Mouse (Mus musculus): ENCODE results near the gene Aplp2. TPM values are rescaled to one million over a fixed set of nuclear protein-coding genes. Genes with fewer than 3 reads are reported as not detected.

Aplp2 gene
- polyA plus RNA-seq (2014; fragmentation: Nextera tagmentation; extraction: Ambion mirVana): 451 and 533 TPM in 2 replicates

- Histone ChIP-seq H3K27me3 (ENCODE audit: control insufficient read depth, insufficient read depth, low read length) (peaks cover 5% of the 10 kb centered on the region; the same call in 1 of the 2 replicates), H3K9me3 (ENCODE audit: control insufficient read depth, low read length) (no peaks in the 10 kb centered on the region), H3K9ac (replicated peaks; ENCODE audit: low read depth, low read length) (peak within 1 kb of the TSS; percentile 92), H3K4me3 (ENCODE audit: low read depth, low read length) (peak within 1 kb of the TSS; percentile 96), H3K27ac (ENCODE audit: low read depth, low read length) (peak within 1 kb of the TSS; percentile 96), H3K4me2 (ENCODE audit: low read depth, low read length) (peak within 1 kb of the TSS; percentile 93), H3K4me1 (ENCODE audit: control insufficient read depth, insufficient read depth, low read length) (peaks cover 26% of the 10 kb centered on the region), H3K36me3 (ENCODE audit: control insufficient read depth, insufficient read depth, low read length) (no peaks in the 10 kb centered on the region)
- peak; percentile 99 for ATAC-seq (ENCODE audit: low read depth)
- under 1% methylated on average over 62 of the region's 63 CpGs for WGBS
Measured at GRCm38 (mm10) chr9:31211690-31212499, at the start of gene Aplp2. Gene Aplp2, minus strand, starts transcription at chr9:31211815.

- Histone ChIP-seq H3K4me1 (ENCODE audit: control insufficient read depth, insufficient read depth, low read length) (no peaks in the 10 kb centered on the region), H3K36me3 (ENCODE audit: control insufficient read depth, insufficient read depth, low read length) (no peaks in the 10 kb centered on the region), H3K4me2 (ENCODE audit: low read depth, low read length) (no peak overlapping the region), H3K27me3 (ENCODE audit: control insufficient read depth, insufficient read depth, low read length) (no peaks in the 10 kb centered on the region), H3K9me3 (ENCODE audit: control insufficient read depth, low read length) (no peaks in the 10 kb centered on the region), H3K9ac (replicated peaks; ENCODE audit: low read depth, low read length) (no peak overlapping the region), H3K27ac (ENCODE audit: low read depth, low read length) (no peak overlapping the region), H3K4me3 (ENCODE audit: low read depth, low read length) (no peak overlapping the region)
- 52% methylated on average over 4 of the region's 4 CpGs for WGBS
- no peak for ATAC-seq (ENCODE audit: low read depth)
Measured at GRCm38 (mm10) chr9:31260219-31260618, 48.6 kb upstream of the Aplp2 start.

DNA sequence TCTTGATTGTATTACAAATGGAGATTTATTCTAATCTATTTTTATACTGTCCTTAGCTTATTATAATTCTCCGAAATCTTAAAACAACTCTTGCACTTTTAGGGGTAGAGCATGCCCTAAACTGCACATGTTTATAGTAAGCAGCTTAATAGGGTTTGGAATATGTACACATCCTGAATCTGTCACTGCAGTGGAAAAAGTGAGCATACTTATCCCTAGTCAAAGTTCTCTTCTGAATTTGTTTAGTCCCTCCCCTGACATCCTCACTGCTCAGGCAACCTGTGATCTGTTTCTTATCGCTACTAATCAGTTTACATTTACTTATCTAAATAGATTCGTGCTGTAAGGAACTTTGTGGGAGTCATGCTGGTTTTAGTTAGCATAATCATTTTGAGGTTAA lies 46.6 kb upstream of the Aplp2 start:
- H3K4me1 ChIP-seq (ENCODE audit: control insufficient read depth, insufficient read depth, low read length): no peaks in the 10 kb centered on the region
- no peak overlapping the region for H3K27ac ChIP-seq (ENCODE audit: low read depth, low read length)
- H3K4me3 ChIP-seq (ENCODE audit: low read depth, low read length): no peak overlapping the region
- no peaks in the 10 kb centered on the region for H3K27me3 ChIP-seq (ENCODE audit: control insufficient read depth, insufficient read depth, low read length)
- H3K36me3 ChIP-seq (ENCODE audit: control insufficient read depth, insufficient read depth, low read length): no peaks in the 10 kb centered on the region
- WGBS: 85% methylated on average over 3 of the region's 3 CpGs
- ATAC-seq (ENCODE audit: low read depth): no peak
- no peaks in the 10 kb centered on the region for H3K9me3 ChIP-seq (ENCODE audit: control insufficient read depth, low read length)
- no peak overlapping the region for H3K4me2 ChIP-seq (ENCODE audit: low read depth, low read length)
- H3K9ac ChIP-seq (replicated peaks; ENCODE audit: low read depth, low read length): no peak overlapping the region

DNA sequence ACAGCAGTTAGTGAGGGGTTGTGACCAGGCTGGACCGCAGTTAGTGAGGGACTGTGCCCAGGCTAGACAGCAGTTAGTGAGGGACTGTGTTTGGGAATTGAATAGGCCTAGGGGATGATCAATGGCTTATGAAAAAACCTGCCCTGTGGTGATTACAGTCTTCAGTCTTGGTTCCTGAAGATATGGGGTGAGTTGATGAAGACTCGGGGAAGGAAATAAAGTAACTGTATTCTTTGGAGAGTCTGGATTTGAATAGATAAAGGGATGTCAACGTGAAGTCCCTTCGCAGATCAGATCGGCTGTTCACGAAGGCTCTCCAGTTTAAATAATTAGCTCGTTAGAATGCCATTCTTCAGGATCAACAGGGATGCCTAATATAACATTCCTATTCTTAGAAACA lies 44.3 kb upstream of the Aplp2 start:
- no peaks in the 10 kb centered on the region for H3K9me3 ChIP-seq (ENCODE audit: control insufficient read depth, low read length)
- H3K4me2 ChIP-seq (ENCODE audit: low read depth, low read length): no peak overlapping the region
- H3K4me1 ChIP-seq (ENCODE audit: control insufficient read depth, insufficient read depth, low read length): no peaks in the 10 kb centered on the region
- no peak overlapping the region for H3K4me3 ChIP-seq (ENCODE audit: low read depth, low read length)
- H3K27me3 ChIP-seq (ENCODE audit: control insufficient read depth, insufficient read depth, low read length): no peaks in the 10 kb centered on the region
- H3K9ac ChIP-seq (replicated peaks; ENCODE audit: low read depth, low read length): no peak overlapping the region
- H3K27ac ChIP-seq (ENCODE audit: low read depth, low read length): no peak overlapping the region
- no peak for ATAC-seq (ENCODE audit: low read depth)
- no peaks in the 10 kb centered on the region for H3K36me3 ChIP-seq (ENCODE audit: control insufficient read depth, insufficient read depth, low read length)
- 85% methylated on average over 7 of the region's 7 CpGs for WGBS

DNA sequence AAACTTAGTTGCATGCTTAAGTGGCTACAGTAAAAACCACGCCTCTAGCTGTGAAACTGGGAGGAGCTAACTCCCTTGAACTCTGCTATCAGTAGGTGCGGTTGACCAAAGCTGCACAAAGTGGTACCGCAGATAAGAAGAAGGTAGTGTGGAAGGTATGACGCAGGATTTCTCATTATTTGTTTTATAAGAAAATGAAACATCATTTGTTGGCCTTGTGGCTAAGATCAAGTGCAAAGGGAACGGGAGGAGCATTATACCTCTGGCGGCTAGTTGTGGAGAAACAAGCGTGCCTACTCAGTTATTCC lies 43.0 kb upstream of the Aplp2 start:
- Histone ChIP-seq H3K9me3 (ENCODE audit: control insufficient read depth, low read length) (no peaks in the 10 kb centered on the region), H3K27ac (ENCODE audit: low read depth, low read length) (no peak overlapping the region), H3K4me1 (ENCODE audit: control insufficient read depth, insufficient read depth, low read length) (no peaks in the 10 kb centered on the region), H3K36me3 (ENCODE audit: control insufficient read depth, insufficient read depth, low read length) (no peaks in the 10 kb centered on the region), H3K9ac (replicated peaks; ENCODE audit: low read depth, low read length) (no peak overlapping the region), H3K4me2 (ENCODE audit: low read depth, low read length) (no peak overlapping the region), H3K27me3 (ENCODE audit: control insufficient read depth, insufficient read depth, low read length) (no peaks in the 10 kb centered on the region), H3K4me3 (ENCODE audit: low read depth, low read length) (no peak overlapping the region)
- WGBS: 97% methylated on average over 7 of the region's 7 CpGs
- no peak for ATAC-seq (ENCODE audit: low read depth)

- H3K4me1 ChIP-seq (ENCODE audit: control insufficient read depth, insufficient read depth, low read length): no peaks in the 10 kb centered on the region
- H3K27ac ChIP-seq (ENCODE audit: low read depth, low read length): no peak overlapping the region
- 74% methylated on average over 11 of the region's 11 CpGs for WGBS
Measured at GRCm38 (mm10) chr9:31253866-31254696, 42.5 kb upstream of the Aplp2 start.

DNA sequence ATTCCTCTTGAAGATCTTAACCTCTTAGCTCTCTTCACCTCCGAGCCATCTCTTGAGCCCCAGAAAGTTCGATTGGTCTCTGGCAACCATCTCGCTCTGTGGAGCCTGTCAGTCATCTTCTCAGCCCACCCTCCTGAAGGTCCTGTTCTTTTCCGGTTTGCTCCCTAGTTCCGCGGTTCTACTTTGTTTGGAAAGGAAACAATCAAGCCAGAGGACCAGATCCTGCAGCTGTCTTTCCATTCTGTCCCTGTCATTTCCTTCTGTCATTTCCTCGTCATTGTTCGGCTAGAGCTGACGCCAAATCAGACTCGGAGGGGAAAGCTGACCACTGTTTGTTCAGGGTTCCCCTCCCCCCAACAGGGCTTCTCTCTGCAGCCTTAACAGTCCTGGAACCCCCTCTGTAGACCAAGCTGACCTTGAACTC lies 41.7 kb upstream of the Aplp2 start:
- Histone ChIP-seq H3K4me1 (ENCODE audit: control insufficient read depth, insufficient read depth, low read length) (no peaks in the 10 kb centered on the region), H3K4me3 (ENCODE audit: low read depth, low read length) (no peak overlapping the region), H3K27ac (ENCODE audit: low read depth, low read length) (no peak overlapping the region), H3K4me2 (ENCODE audit: low read depth, low read length) (no peak overlapping the region), H3K9ac (replicated peaks; ENCODE audit: low read depth, low read length) (no peak overlapping the region), H3K9me3 (ENCODE audit: control insufficient read depth, low read length) (no peaks in the 10 kb centered on the region), H3K27me3 (ENCODE audit: control insufficient read depth, insufficient read depth, low read length) (no peaks in the 10 kb centered on the region), H3K36me3 (ENCODE audit: control insufficient read depth, insufficient read depth, low read length) (no peaks in the 10 kb centered on the region)
- no peak for ATAC-seq (ENCODE audit: low read depth)
- 70% methylated on average over 10 of the region's 10 CpGs for WGBS

More at GRCm38 (mm10) chr9:31253866-31254696, 42.5 kb upstream of the Aplp2 start:
- Histone ChIP-seq H3K4me3 (ENCODE audit: low read depth, low read length) (no peak overlapping the region), H3K9me3 (ENCODE audit: control insufficient read depth, low read length) (no peaks in the 10 kb centered on the region), H3K27me3 (ENCODE audit: control insufficient read depth, insufficient read depth, low read length) (no peaks in the 10 kb centered on the region), H3K36me3 (ENCODE audit: control insufficient read depth, insufficient read depth, low read length) (no peaks in the 10 kb centered on the region), H3K4me2 (ENCODE audit: low read depth, low read length) (no peak overlapping the region), H3K9ac (replicated peaks; ENCODE audit: low read depth, low read length) (no peak overlapping the region)
- no peak for ATAC-seq (ENCODE audit: low read depth)

DNA sequence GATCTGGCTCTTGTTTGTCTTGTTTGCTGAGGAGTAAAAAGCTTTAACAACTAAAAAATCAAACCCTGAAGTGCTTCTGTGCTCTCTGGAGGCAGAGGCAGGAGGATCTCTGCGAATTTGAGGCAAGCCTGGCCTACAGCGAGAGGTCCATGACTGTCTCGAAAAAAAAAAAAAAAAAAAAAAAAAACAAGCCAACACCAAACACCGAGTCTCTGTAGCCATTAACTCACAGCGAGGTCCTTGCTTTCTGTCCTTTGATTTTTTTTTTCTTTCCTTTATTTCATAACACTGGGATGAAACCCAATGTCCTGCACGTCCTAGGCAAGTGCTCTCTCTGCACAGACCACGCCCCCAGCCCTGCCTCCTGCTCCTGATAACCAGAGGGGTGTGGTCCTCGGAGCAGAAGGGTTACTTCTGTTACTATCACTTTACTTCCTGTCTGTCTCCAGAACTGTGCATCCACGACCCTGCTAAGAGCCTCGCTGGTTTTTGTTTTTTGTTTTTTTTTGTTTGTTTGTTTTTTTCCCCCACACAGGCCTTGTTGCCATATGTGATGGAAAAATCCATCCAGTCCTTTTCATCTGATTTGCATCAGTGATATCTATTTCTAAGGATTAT lies 40.7 kb upstream of the Aplp2 start:
- H3K27me3 ChIP-seq (ENCODE audit: control insufficient read depth, insufficient read depth, low read length): no peaks in the 10 kb centered on the region
- H3K4me3 ChIP-seq (ENCODE audit: low read depth, low read length): no peak overlapping the region
- ATAC-seq (ENCODE audit: low read depth): no peak
- H3K36me3 ChIP-seq (ENCODE audit: control insufficient read depth, insufficient read depth, low read length): no peaks in the 10 kb centered on the region
- H3K9ac ChIP-seq (replicated peaks; ENCODE audit: low read depth, low read length): no peak overlapping the region
- WGBS: 79% methylated on average over 10 of the region's 10 CpGs
- no peaks in the 10 kb centered on the region for H3K9me3 ChIP-seq (ENCODE audit: control insufficient read depth, low read length)
- H3K4me1 ChIP-seq (ENCODE audit: control insufficient read depth, insufficient read depth, low read length): no peaks in the 10 kb centered on the region
- no peak overlapping the region for H3K27ac ChIP-seq (ENCODE audit: low read depth, low read length)
- H3K4me2 ChIP-seq (ENCODE audit: low read depth, low read length): no peak overlapping the region

Data from neural tube, embryonic 14.5 days (tissue).